Mouse (Mus musculus) layer of hippocampus, adult 2 months (tissue): ENCODE measurements around the gene Npm1. TPM values are rescaled to one million over a fixed set of nuclear protein-coding genes. Genes with fewer than 3 reads are reported as not detected.

Source experiments
- DNase-seq, 2 experiments: peaks; one replicate each; pipeline ENCODE4 v3.0.0; 2022; ENCODE audit warnings: low spot score in 2 of 2
- H3K27ac ChIP-seq: fragments of 200-600 bp; 2 replicates; pipeline ENCODE4 v1.8.1; 2022
- H3K4me3 ChIP-seq: fragments of 200-600 bp; 2 replicates; pipeline ENCODE4 v1.8.1; 2022; ENCODE audit warnings: mild to moderate bottlenecking
- CTCF ChIP-seq: fragments of 200-600 bp; conservative IDR thresholded peaks from 2 replicates; pipeline ENCODE4 v1.8.1; 2022; ENCODE audit warnings: antibody characterized with exemption, mild to moderate bottlenecking, moderate library complexity
- total RNA-seq, 2 experiments: library from RNA; stranded (reverse); gene quantifications; 2 replicates each; pipeline ENCODE4 v1.2.3; 2021

Npm1 gene
- total RNA-seq, 2 experiments from 2014 or later = 183 to 184 TPM

DNA sequence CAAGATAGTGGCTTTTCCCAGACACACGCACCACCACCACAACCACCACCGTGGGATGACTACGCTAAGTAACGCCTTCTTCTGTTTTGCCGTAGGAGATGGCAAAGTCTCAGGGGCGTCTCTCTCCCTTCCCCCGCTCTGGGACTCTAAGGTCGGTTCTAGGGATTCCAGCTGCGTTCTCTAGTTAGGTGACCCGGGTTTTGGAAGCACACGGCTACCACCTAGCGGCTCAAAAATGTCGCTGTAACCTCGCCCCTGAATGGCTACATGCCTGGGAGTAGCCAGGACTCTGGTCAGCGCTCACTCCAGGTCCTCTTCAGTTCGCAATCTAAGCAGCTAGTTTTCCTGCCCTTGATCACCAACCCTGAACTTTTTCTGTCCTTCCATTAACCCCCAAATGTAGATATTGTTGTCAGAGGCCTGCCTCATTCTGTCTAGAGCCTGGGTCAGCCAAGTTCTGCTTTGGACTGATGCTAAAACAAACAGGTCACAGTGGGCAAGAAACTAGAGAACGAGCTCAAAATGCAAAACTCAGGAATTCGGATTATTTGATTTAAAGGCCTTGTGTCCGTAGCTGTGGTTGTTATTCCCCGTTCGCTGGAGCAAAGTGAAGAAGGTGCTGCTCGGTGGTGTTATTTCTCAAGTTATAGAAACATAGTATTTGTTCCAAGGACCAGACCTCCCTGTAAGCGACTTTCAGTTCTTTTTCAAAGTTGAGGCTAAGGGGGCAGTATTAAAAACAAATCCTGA lies 14.5 kb downstream of the Npm1 start:
- H3K4me3 ChIP-seq = peak overlapping the region; percentile 59
- no peak overlapping the region for H3K27ac ChIP-seq
- TF ChIP-seq CTCF = peak; percentile 86
- DNase-seq = peak; percentile 62 to 66

DNA sequence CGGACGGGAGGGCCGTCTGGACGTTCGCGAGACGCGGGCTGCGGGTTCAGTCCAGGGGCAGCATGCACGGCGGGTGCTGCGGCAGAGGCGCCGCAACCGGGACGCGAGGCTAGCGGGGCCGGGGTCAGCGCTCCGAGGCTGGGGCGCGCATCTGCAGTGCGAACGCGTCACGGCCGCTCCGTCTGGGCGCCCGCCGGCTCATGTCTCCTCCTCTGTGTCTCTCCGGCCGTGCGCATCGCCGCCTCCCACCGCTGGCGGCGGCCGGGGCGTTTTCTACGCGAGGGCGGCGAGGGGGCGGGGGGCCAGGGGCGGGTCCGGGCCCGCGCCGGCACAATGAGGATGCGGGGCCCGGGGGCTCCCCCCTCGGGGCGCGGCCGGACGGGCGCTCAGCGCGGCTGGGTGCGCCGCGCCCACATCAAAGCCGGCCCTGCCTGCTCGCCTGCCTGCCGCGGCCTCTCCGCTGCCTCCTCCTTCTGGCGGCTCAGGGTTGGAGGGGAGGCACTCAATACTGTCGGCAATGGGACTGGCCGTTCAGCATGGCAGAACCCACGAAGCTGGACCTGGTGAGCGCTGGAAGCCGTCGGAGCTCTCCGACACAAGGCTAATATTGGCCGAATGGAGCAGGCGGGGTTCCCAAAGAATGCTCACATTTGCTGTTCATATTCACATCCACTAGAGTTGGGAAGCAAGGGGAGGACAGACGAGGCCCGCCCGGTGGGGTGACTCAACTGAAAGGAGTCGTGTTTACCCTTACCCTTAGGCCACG lies 15.3 kb downstream of the Npm1 start:
- peak overlapping the region; percentile 59 for H3K4me3 ChIP-seq
- no peak for TF ChIP-seq CTCF
- no peak for DNase-seq
- peak overlapping the region; percentile 53; the same call in 1 of the 2 replicates for H3K27ac ChIP-seq

DNA sequence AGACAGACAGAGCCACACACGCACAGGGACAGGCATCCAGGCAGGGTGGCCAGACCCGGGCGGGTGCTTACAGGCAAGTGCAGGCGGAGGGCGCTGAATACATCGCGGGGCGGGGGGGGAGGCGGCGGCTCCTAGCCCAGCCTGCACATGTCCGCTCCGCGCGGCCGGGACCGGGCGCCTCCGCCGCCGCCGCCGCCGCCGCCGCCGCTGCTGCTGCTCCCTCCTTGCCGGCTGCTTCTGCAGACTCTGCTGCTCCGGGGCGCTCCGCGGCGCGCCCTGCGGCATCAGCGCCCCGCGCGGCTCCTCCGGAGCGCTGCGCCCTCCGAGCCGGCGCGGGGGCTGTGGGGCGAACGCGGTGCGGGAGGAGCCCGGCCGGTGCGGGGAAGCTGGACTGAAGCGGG lies 15.8 kb downstream of the Npm1 start, which contains the start of gene Fgf18:
TSS of gene Fgf18 (minus strand) at position 230 of the 401 bp plus-strand sequence.
- peak within 1 kb of the TSS; percentile 65 for H3K27ac ChIP-seq
- peak; percentile 38 for TF ChIP-seq CTCF
- H3K4me3 ChIP-seq = peak within 1 kb of the TSS; percentile 59
- no peak for DNase-seq

DNA sequence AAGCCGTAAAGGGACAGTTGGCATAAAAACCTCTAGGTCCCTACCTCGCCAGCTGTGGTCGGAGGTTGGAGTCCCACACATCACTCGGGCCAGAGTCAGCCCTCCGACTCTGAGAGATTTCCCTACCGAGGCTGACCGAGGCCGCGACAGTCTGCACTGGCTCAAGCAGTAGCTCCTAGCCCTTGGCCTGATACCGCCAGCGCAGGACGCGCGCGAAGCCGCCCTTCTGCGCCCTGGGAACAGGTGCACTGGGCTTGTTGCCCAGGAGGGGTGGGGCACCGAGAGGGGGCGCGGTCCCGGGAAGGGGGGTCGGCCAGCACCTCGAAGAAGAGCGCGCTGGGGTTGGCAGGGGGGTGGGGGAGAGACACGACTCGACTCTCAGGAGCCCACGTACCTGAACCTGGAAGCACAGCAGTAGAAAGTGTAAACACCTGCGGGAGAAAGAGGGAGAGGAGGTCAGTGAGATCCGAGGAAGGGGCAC lies 16.3 kb downstream of the Npm1 start:
- no peak for DNase-seq
- no peak for TF ChIP-seq CTCF
- H3K4me3 ChIP-seq = peak overlapping the region; percentile 59
- peak overlapping the region; percentile 65 for H3K27ac ChIP-seq

- DNase-seq = peak; percentile 70 to 82
- Histone ChIP-seq H3K27ac (no peak overlapping the region), H3K4me3 (no peak overlapping the region)
- TF ChIP-seq CTCF = no peak
Observed at GRCm38 (mm10) chr11:33146143-33146497, 16.9 kb downstream of the Npm1 start.

- H3K27ac ChIP-seq = no peak overlapping the region
- H3K4me3 ChIP-seq = no peak overlapping the region
- DNase-seq = no peak
- no peak for TF ChIP-seq CTCF
Observed at GRCm38 (mm10) chr11:33145201-33146142, 17.5 kb downstream of the Npm1 start.

- TF ChIP-seq CTCF = no peak
- Histone ChIP-seq H3K27ac (no peak overlapping the region), H3K4me3 (no peak overlapping the region)
- DNase-seq = no peak
Observed at GRCm38 (mm10) chr11:33143906-33144305, 19.1 kb downstream of the Npm1 start.

DNA sequence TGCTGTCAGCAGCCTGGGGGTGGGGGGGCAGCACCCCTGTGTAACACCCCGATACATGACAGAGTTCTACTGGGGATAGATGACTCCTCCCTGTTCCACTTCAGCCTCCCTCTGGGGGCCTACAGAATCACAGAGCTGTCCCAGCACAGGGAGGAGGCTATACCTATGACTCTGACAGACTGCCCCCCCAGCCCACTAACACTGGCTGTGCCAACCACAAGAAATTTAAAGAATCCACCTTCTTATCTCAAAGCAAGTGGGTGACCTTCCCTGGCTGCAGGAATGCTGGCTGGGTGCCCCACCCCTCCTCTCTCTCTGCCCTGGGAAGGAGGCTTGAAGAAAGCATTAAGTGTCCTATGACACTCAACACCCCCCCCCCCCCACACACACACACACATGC lies 20.2 kb downstream of the Npm1 start:
- Histone ChIP-seq H3K4me3 (no peak overlapping the region), H3K27ac (no peak overlapping the region)
- no peak for TF ChIP-seq CTCF
- no peak for DNase-seq

GRCm38 (mm10) chr11:33140111-33140460 lies 22.9 kb downstream of the Npm1 start:
- Histone ChIP-seq H3K4me3 (no peak overlapping the region), H3K27ac (no peak overlapping the region)
- no peak for DNase-seq
- no peak for TF ChIP-seq CTCF

DNA sequence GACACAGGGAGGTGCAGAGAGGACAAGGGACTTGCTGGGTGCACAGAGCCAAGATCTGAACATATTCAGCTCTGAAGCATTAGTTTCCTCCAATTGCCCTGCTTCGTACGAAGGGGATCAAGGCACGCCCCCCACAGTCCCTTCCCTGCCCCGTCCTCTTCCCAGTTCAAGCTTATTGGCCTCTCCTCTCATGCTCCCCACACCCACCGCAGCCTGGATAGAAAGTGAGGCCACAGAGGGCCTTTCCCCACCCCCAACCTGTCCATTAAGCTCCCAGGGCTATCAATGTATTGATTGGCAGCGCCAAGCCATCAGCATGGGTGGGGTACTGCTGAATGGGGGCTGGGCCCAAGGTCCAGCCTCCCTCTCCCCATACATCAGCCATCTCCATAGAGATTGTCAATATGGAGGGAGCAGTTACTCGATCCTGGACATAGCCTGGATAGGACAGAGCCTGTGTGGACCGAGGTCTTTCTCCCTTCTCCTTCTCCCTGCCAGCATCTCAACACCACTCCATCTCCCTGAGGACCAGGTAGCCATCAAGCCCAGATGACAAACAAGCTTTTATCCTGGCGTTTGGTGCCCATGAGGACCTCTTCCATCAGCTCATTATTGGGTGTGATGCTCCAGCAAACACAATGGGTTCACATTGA lies 23.4 kb downstream of the Npm1 start:
- no peak overlapping the region for H3K4me3 ChIP-seq
- no peak for DNase-seq
- no peak for TF ChIP-seq CTCF
- no peak overlapping the region for H3K27ac ChIP-seq

GRCm38 (mm10) chr11:33138686-33139085 lies 24.3 kb downstream of the Npm1 start:
- no peak for TF ChIP-seq CTCF
- DNase-seq = no peak
- H3K27ac ChIP-seq = no peak overlapping the region
- no peak overlapping the region for H3K4me3 ChIP-seq

DNA sequence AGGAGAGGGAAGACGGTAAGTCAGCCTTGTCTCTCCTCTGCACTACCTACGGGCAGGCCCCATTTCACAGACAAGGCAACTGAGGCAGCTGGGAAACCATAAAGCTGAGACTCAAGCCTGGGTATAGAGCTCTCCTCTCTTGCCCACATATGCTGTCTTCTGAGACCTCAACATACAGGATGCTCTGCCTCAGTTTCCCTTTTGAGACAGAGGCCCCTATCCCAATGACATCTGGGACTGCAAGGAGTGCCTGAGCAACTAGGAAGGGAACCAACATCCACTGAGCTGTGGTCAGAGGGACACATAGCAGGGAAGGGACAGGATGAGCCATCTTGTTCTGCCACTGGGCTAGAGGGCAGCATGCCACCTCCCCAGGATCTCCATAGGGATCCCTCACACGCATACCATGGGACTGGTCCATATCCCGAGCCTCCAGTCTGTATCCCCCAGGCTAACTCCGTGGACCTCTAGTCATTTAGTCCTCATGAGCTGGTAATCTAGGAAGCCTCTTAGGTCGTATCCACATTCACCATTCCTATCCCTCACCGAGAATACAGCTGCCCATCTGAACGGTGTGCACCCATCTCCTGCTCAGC lies 28.5 kb downstream of the Npm1 start:
- DNase-seq = no peak
- Histone ChIP-seq H3K27ac (no peak overlapping the region), H3K4me3 (no peak overlapping the region)
- no peak for TF ChIP-seq CTCF
